Mouse (Mus musculus) liver, adult 2 months (tissue): ENCODE measurements around the gene Map3k12.

Experiments used
- CTCF ChIP-seq: fragments of 200-500 bp; IDR thresholded peaks from 2 replicates; pipeline ENCODE4 v1.5.1; 2011; ENCODE audit warnings: low read depth, low read length, control low read depth
- POLR2A ChIP-seq: fragments of 200-500 bp; IDR thresholded peaks from 2 replicates; pipeline ENCODE4 v1.6.1; 2011; ENCODE audit warnings: low read length, control low read depth; ENCODE audit not compliant: insufficient read depth; ENCODE audit errors: extremely low read depth

DNA sequence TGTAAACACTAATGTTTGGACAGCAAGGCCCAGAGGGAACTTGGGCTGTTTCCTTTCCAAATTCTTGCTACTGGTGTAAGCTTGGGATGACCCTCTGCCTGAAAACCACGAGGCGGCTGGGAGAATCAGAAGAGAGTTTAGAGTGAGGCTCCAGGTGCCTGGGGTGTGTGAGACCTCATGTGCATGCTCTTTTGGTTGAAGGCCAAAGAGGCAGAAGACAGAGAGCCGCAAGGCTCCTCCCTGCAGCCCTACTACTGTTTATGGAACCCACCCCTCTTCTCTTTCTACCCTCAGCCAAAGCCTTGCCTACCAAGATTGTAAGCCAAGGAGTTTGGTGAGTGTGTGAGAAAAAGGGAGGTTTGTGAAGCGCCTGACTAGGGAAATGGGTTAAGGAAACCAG lies 1.1 kb downstream of the Map3k12 start:
- TF ChIP-seq CTCF (no peak), POLR2A (no peak)
